Mouse (Mus musculus) spleen, embryonic (tissue): ENCODE data around the gene Trim2.

Experiments
- CTCF ChIA-PET: fragments of 350-600 bp; sonication (Branson Sonifier 250); formaldehyde crosslinking; loops from one replicate; lab custom pipeline; 2022; lab: Charles Lee

The Trim2 gene

DNA sequence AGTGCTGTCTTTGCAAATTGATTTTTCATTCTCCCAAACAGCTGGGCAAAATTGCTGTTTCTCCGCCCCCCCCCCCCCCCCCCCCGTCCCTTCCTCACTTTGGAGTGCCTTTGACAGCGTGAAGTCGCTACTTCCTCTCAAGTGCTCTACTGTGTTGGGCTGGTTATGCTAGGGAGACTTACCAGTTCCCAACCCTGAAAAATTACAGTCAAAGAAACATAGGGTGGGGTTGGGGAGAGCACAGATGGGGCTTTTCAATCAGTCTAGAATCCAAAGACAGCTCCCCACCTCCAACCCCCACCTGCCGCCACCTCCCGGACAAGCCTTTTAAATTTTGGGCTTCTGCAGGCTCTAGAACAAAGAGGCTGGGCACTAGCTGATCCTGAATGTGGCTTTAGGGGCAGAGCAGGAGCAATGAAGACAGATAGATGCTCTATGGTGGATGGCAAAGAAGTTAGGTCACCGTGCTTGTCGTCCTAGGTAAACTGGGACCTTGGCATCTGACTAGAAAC is 46.6 kb downstream of the Trim2 start:
- CTCF ChIA-PET, result interaction anchor here (0.5 to 0.7 kb wide), 2 partner anchors 10 to 54 kb away, joined by 3 to 5 read pairs; no protein-coding TSS in a partner anchor

GRCm38 (mm10) chr3:84259281-84260023 is 47.2 kb downstream of the Trim2 start:
- CTCF ChIA-PET, result interaction anchor here (0.6 kb wide), 2 partner anchors 84 to 414 kb away, joined by 5 read pairs; no protein-coding TSS in a partner anchor

DNA sequence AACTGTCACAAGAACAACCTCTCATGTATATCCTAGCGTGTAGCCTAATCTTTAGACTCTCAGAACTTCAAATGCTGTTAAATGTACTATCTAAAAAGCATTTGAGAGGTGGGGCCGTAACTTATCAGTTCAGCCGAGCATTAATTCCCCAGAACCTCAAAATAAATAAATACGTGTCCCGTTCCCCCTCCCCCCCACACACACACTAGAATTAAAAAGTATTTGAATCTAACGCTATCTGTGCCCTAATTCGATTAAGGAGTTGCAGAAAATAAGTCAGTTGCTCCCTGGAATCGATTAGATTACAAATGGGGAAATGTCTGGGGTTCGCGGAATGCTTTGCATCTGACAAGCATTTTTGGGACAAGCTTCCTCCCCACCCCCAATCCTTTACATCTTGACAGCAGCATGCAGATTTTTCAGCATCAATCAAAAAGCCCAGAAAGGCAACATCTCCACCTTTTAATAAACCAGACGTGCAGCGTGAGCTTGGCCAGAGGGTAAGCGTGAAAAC is 48.1 kb downstream of the Trim2 start:
- CTCF ChIA-PET, result interaction anchor here (0.6 kb wide), 1 partner anchor 46 kb away, joined by 7 read pairs; no protein-coding TSS in a partner anchor

GRCm38 (mm10) chr3:84257989-84258517 is 48.6 kb downstream of the Trim2 start:
- CTCF ChIA-PET, result interaction anchor here (0.6 kb wide), 1 partner anchor 46 kb away, joined by 7 read pairs; no protein-coding TSS in a partner anchor

DNA sequence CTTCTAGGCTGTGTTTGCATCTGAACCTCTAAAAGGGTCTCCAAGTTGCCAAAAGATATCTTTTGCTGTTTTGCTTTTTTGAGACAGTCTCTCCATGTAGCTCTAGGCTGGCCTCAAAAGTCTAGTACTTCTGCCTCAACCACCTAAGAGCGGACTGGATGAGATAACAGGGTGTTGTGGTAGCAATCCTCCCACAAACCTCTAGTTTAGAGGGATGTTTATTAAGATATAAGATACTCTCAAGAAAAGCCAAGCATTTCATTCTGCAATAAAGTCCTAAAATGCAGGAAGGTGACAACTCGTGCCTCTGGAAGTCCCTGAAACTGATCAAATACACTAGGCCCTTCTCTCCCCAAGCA is 52.2 kb downstream of the Trim2 start:
- CTCF ChIA-PET, result no interaction called here

GRCm38 (mm10) chr3:84253655-84254519 is 52.8 kb downstream of the Trim2 start:
- CTCF ChIA-PET, result no interaction called here

- CTCF ChIA-PET, result no interaction called here
Measured at GRCm38 (mm10) chr3:84252776-84253654, 53.7 kb downstream of the Trim2 start.

DNA sequence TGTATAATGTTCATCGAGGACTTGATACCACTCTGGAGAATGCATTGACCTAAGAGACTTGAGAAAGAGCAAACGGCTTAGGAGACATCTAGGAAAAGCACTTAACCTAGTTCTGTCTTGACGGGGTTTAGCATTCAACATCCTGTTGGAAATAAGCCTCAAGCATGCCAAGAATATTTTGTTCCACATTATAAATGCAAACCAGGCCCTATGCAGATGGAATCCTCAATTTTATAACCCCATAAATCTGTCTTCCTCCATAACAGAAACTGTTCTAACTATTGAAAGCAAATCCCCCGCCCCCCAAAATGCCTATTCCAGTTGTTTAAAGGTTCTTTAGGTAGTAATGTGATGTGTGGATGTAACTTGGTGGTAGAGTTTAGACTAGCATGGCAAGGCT is 55.0 kb downstream of the Trim2 start:
- CTCF ChIA-PET, result no interaction called here

GRCm38 (mm10) chr3:84250275-84250674 is 56.4 kb downstream of the Trim2 start:
- CTCF ChIA-PET, result interaction anchor here (0.6 kb wide), 1 partner anchor 123 kb away, joined by 3 read pairs; no protein-coding TSS in a partner anchor

DNA sequence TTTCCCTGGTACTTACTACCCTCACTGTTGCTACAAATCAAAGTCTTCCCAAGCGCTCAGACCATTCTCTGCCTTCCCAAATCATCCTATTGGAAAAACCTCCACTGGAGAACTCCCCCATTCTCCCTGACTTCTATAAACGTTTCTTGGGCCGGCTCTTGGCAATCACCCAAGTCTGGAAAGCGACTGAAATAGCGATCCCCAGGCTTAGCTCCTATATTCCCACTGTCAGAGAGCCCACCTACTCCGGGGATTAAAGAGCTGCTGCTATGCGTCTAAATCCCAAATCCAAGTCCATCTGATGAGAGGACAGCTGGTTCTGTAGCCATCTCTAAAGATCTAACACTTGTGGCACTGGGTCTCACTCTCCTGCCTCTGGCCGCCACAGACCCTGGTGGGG is 58.9 kb downstream of the Trim2 start:
- CTCF ChIA-PET, result no interaction called here

- CTCF ChIA-PET, result no interaction called here
Measured at GRCm38 (mm10) chr3:84246421-84246861, 60.2 kb downstream of the Trim2 start.

DNA sequence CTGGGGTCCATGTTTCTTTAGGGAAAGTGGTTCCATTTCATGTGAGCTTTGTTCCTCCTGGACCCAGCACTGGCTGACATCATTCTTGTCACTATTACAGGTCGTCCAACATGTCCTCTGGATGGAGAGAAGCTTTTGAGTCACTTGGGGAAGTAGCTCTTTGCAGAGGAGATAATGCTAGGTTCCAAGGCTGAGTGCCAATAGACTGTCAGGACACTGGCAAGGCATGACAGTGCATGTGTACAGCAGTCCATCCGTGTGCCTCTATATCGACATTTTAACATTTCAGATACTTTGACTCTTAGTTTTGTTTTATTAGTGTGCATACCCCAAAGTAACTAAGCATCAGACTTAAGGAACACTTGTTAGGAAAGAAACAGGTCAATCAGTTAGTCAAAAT is 63.6 kb downstream of the Trim2 start:
- CTCF ChIA-PET, result no interaction called here

GRCm38 (mm10) chr3:84242497-84242896 is 64.2 kb downstream of the Trim2 start:
- CTCF ChIA-PET, result no interaction called here

DNA sequence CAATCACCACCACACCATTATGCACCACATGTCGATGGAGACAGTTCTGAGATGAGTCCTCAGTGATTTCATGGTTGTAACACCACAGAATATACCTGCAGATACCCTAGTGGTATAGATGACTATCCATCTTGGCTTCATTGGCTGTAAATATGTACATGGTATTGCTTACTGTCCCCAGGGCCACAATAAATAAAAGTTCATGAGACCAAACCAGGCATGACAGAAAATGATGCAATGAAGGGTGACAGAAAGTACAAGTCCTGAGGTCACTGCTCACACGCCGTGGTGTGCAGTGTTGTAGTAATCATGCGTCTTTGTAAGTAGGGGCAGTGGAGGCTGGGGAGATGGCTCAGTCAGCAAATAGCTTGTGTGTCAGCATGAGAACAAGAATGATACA is 65.6 kb downstream of the Trim2 start:
- CTCF ChIA-PET, result no interaction called here

DNA sequence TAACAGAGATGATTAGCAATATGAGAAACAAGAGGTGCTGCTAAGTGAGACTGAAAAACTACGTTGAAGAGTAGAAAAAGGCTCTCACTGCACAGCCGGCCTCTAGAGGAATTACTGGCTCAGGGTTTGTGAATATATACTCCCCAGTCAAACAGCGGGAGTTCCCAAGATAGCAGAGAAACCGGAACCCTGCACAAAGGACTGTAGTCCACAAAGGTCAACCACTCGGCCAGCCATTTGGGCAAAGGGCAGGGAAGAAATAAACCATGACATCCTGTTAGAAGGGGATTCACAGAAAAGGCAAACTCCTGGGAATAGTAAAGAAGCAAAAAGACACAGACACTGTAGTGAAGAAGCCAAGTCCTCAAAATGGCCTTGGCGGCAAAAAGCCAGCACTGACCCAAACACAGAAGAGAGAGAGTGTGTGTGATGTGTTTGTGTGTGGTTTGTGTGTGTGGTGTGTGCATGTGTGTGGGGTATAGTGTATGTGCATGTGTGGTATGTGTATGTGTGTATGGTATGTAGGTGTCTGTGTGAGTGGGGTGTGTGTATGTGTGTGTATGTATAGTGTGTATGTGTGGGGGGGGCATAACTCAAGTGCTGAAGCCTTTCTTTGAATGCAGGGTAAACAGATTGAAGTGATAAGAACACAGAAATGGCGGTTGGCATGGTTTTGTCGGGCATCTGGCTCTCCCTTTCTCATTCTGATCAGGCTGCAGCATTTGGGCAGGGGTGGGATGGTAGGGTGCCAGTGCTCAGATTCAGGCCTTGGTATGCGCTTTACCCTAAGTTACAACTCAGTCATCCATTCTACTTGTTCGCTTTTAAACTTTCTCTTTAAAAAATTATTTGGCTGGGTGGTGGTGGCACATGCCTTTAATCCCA is 71.0 kb downstream of the Trim2 start:
- CTCF ChIA-PET, result no interaction called here

DNA sequence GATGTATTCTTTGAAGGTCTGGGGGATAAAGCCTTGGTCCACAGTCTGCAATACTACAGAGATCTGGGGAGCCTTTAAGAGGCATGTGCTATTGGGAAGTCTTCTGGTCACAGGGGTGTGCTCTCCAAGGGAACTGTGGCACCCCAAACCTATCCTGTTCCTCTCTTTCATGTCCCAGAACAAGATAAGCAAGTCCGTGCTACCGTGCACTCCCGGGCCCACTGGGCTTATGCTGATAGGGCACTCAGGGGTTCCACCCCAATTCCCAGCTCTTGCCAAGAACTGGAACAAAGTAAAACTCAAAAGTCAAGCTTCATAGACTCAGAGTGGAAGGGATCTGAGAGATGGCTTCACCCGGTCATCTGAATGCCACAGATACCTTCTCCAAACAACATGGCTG is 72.1 kb downstream of the Trim2 start:
- CTCF ChIA-PET, result no interaction called here

DNA sequence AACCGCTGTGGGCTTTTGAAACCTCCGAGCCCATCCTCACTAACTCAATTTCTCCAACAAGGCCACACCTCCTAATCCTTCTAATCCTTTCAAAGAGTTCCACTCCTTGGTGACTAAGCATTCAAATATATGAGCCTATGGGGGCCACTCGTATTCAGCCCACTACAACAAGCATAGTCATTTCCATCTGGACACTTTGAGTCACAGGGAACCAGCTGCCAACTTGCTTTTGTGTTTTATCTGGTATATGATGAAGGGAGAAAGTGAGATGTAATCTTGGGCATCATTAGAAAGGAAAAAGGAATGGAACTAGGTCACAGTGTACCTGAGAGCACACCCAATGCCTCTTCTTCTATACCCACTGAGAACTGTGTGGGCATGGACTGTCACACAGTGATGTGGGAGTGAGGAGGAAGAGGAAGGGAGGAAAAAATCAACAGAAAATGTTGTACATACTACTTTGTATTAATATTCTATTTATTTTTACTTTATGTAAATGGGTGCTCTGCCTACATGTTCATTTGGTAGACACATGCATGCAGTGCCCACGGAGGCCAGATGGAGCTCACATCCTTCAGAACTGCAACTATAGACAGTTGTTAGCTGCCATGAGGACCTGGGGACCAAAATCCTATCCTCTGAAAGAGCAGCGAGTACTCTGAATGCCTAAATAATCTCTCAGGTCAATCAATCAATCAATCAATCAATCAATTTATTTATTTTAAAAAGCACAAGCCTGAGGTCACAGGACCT is 72.8 kb downstream of the Trim2 start:
- CTCF ChIA-PET, result no interaction called here

DNA sequence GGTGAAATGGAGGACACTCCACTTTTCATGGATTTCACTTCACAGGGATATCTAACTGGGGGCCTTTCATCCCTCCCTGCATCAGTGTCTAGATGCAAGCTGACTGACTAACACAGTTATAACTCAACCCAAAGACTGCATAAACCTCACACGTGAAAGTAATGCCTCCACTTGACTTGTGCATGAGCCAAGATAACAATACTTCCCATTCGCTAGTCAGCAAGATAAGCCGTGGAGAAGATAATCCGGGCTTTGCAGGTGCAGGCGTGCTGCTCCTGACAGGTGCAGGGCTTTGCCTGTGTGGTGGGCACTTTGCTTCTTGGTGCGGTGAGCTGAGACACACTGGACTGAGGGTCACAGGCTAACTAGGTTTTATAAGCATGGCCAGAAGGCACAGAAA is 74.4 kb downstream of the Trim2 start:
- CTCF ChIA-PET, result no interaction called here

- CTCF ChIA-PET, result no interaction called here
Measured at GRCm38 (mm10) chr3:84230988-84231387, 75.7 kb downstream of the Trim2 start.
